Mouse (Mus musculus): ENCODE measurements at regions not wholly inside any gene's neighbourhood (a gene's known extent, or its start where the extent isn't known, plus 50 kb on each side); places are given as distances from the start of the nearest gene placed in this dataset.

- DNase-seq, result peak; percentile 25
Observed at GRCm38 (mm10) chr4:9132356-9132755, 893.5 kb upstream of the Car8 start.

- peak; percentile 12 for DNase-seq
Observed at GRCm38 (mm10) chr4:9131610-9132009, 892.8 kb upstream of the Car8 start.

- DNase-seq, result peak; percentile 74
Observed at GRCm38 (mm10) chr4:9125236-9125963, 886.6 kb upstream of the Car8 start.

GRCm38 (mm10) chr4:9124586-9125232 lies 885.9 kb upstream of the Car8 start:
- no peak for DNase-seq

GRCm38 (mm10) chr4:9124109-9124508 lies 885.3 kb upstream of the Car8 start:
- DNase-seq, result no peak

- no peak for DNase-seq
Observed at GRCm38 (mm10) chr4:9123396-9124031, 884.7 kb upstream of the Car8 start.

- no peak for DNase-seq
Observed at GRCm38 (mm10) chr4:9122639-9123286, 883.9 kb upstream of the Car8 start.

GRCm38 (mm10) chr4:9116955-9117647 lies 878.3 kb upstream of the Car8 start:
- no peak for DNase-seq

GRCm38 (mm10) chr4:9115874-9116273 lies 877.0 kb upstream of the Car8 start:
- DNase-seq, result no peak

- peak; percentile 77 for DNase-seq
Observed at GRCm38 (mm10) chr4:9113982-9114381, 875.1 kb upstream of the Car8 start.

GRCm38 (mm10) chr4:9110355-9110754 lies 871.5 kb upstream of the Car8 start:
- DNase-seq, result no peak

GRCm38 (mm10) chr4:9107295-9107694 lies 868.5 kb upstream of the Car8 start:
- peak; percentile 96 for DNase-seq

- peak; percentile 58 for DNase-seq
Observed at GRCm38 (mm10) chr4:9106778-9107177, 867.9 kb upstream of the Car8 start.

GRCm38 (mm10) chr4:9104657-9105056 lies 865.8 kb upstream of the Car8 start:
- no peak for DNase-seq

GRCm38 (mm10) chr4:9103958-9104357 lies 865.1 kb upstream of the Car8 start:
- no peak for DNase-seq

- DNase-seq, result peak; percentile 92
Observed at GRCm38 (mm10) chr4:9096809-9097700, 858.2 kb upstream of the Car8 start.

GRCm38 (mm10) chr4:9096274-9096673 lies 857.4 kb upstream of the Car8 start:
- no peak for DNase-seq

GRCm38 (mm10) chr4:9095646-9096045 lies 856.8 kb upstream of the Car8 start:
- no peak for DNase-seq

- DNase-seq, result no peak
Observed at GRCm38 (mm10) chr4:9094522-9094921, 855.7 kb upstream of the Car8 start.

- no peak for DNase-seq
Observed at GRCm38 (mm10) chr4:9094076-9094475, 855.2 kb upstream of the Car8 start.

GRCm38 (mm10) chr4:9083526-9083925 lies 844.7 kb upstream of the Car8 start:
- DNase-seq, result no peak
